Mouse (Mus musculus) kidney, postnatal 10 days (tissue): Measurements from ENCODE around the gene Dclre1c.
"Not testable (repeated sequence)": the region's sequence is repeated elsewhere in the genome, so short reads cannot be mapped to it uniquely, and the experiment has no call there.

Experiments
- DNase-seq: peaks from one replicate; pipeline ENCODE4 v3.0.0; 2021; ENCODE audit warnings: mixed read lengths

Gene Dclre1c

DNA sequence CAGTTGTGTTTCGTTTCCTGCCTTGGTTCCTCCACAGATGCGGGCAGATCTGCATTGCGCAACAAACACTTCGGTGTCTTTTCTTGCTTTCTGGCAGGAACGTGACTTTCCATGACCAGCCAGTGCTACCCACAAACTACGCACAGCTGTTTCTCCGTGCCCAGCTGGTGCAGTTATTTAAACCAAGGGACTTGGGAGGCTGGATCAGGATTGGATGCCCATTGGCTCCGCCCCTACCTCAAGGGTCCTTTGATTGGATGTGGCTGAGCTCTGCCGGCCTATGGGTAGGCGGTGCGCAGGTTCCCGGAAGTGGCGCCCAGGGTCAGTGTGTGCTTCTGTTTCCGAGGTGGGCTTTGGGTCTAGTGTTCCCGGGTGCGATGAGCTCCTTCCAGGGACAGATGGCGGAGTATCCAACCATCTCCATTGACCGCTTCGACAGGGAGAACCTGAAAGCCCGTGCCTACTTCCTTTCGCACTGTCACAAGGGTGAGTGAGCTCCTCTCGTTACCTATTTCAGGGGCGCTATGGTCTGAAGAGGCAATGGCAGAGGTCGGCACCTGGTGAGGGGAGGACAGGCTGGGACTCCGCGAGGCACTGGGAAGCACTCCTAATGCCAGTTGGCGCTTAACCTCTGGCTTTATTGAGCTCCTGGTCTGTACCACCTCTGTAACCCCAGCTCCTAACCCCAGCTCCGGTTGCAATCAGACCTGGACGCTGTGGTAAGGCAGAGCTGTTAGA, at the start of gene Dclre1c:
TSS of gene Dclre1c (plus strand) at position 291 of the 738 bp plus-strand sequence.
- peak; percentile 91 for DNase-seq

- no peak for DNase-seq
Observed at GRCm38 (mm10) chr2:3387105-3387860, 36.6 kb upstream of the Dclre1c start.

DNA sequence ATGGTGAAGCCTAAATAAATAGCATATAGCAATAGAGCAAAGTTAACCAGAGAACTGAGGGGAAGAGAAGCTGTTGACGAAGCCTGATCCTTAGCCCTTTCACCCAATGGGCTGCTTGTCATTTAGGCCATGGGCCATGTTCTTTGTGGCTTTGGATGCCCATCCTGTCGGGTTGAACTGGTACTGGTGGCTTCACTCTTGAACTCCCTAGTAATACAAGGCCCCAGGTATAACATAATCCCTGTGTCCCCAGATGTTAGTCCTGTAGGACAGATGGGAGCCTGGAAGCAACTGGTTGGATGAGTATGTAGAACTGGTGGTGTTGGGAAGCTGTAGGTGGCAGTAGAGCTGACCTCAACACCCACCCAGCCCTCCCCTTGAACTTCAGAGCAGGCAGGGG, 32.0 kb upstream of the Dclre1c start:
- DNase-seq = no peak

GRCm38 (mm10) chr2:3397110-3397509, 26.8 kb upstream of the Dclre1c start, which contains the start of gene Olah:
Gene Olah, minus strand, starts transcription at chr2:3397210.
- not testable (repeated sequence) for DNase-seq

DNA sequence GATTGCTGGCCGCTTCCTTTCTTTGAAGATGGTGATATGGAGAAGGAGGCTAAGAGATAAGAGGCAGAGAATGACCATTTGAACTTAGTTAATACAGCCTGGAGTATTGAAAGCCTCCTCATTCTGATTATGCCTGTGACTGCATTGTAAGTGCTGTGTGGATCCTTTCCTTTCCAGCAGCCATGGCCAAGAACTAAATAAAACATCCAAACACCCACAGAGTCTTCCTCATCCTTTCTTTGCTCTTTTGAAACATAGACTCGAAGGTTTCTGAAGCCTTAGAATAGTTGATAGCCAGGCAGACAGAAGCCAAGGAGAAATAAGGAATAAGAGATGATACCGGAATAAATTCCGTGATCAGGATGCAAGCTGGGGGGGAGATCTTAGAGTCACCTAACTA, 17.9 kb upstream of the Dclre1c start:
- no peak for DNase-seq

DNA sequence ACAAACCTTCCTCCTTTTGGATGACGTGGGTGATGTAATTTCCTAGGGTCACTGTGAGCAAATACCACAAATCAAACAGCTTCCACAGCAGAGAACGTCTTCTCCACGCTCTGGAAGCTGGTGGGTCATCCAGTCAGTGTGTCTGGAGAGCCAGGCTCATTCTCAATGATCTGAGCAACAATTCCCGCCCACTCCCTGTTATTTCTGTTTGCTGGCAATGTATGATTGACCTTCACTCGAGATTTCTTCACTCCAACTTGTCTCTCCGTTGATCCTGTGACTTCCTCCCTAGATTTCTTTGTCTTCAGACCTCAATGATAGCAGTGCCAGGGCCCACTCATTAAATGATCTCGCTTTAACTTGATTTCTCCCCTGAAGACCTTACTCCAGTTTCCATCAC, 16.2 kb upstream of the Dclre1c start:
- no peak for DNase-seq

DNA sequence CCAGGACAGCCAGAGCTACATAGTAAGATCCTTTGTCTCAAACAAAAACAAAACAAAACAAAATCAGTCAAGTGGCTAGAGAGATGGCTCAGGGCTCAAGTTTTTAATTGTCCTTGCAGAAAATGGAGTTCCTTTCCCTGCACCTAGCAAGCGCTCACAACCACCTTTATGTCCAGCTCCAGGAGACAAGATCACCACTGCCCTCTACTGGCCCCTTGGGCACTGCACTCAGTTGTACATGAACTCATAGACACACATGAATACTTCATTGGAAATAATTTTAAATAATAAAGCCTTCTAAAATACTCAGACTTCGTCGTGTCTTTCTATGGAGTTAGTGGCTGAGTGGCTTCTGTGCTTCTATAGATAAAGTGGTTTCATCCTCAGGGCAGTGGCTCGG, 9.7 kb upstream of the Dclre1c start:
- DNase-seq = peak; percentile 79

- DNase-seq = no peak
Observed at GRCm38 (mm10) chr2:3415676-3416075, 8.3 kb upstream of the Dclre1c start.

DNA sequence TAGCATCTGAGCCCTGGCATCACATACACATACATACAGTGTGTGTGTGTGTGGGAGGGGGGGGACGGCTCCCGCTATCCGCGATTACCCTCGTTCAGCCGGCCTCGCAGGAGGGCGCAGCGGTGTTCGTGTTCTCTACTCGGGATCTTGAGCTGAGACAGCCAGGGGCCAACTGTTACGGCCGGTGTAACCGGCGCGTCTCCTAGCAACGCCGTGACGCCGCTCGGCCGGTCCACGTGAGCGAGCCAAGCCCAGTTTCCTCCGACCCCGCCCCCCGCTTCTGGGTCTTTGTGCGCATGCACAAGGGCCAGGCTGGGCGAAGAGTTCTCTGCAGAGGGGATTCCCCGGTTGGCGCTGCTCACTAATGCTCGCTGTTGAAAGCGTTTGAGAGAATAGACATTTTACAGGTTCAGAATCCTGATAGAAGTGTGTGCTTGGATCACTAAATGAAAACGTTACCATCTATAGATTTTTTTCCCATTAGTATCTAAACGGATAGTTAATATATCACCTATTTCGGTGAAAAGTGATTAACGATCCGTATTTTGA, 5.0 kb upstream of the Dclre1c start:
- peak; percentile 98 for DNase-seq

GRCm38 (mm10) chr2:3420157-3420556, 3.8 kb upstream of the Dclre1c start:
- DNase-seq = no peak

- DNase-seq = no peak
Observed at GRCm38 (mm10) chr2:3422548-3422947, 1.4 kb upstream of the Dclre1c start, which contains the start of gene Meig1. Gene Meig1, minus strand, starts transcription at chr2:3422648.

- no peak for DNase-seq
Observed at GRCm38 (mm10) chr2:3424579-3424910, 614 bp downstream of the Dclre1c start.

- DNase-seq = no peak
Observed at GRCm38 (mm10) chr2:3430956-3431355, 7.0 kb downstream of the Dclre1c start.

- DNase-seq = no peak
Observed at GRCm38 (mm10) chr2:3435369-3436061, 11.6 kb downstream of the Dclre1c start.

DNA sequence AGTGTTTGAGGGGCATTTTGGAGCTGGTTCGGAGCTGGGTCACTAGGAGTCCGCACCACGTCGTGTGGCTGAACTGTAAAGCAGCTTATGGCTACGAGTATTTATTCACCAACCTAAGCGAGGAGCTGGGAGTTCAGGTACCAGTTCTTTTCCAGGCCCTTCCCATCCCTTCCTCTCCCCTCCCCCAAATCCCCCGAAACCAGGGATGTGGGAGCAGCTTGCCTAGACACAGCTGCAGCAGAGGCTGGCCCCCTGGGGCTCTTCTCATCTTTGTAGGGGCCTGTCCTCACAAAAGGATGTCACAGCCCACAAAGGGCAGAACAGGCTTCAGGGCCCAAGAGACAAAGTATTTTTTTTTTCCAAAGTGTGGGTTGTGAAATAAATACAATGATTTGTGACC, 14.0 kb downstream of the Dclre1c start:
- no peak for DNase-seq

- no peak for DNase-seq
Observed at GRCm38 (mm10) chr2:3444206-3444605, 20.3 kb downstream of the Dclre1c start.

- no peak for DNase-seq
Observed at GRCm38 (mm10) chr2:3445984-3446383, 22.1 kb downstream of the Dclre1c start.

DNA sequence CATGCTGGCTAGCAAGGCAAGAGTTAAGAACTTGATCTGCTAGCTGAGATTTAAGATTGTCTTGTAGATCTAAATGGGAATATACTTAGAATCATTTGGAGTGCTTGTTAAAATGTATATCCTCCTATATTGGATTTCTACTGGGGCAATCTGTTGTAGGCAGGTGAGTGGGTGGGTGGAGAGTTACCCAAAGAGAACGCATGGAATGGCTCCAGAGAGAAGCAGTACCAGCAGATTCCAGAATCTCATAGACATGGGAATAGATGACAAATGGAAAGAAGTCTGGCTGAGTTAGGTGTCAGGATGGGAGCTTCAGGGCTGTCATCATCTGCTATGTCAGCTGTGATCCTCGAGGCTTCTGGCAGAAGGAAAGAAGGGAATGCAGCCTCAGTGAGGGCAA, 25.5 kb downstream of the Dclre1c start:
- DNase-seq = no peak

DNA sequence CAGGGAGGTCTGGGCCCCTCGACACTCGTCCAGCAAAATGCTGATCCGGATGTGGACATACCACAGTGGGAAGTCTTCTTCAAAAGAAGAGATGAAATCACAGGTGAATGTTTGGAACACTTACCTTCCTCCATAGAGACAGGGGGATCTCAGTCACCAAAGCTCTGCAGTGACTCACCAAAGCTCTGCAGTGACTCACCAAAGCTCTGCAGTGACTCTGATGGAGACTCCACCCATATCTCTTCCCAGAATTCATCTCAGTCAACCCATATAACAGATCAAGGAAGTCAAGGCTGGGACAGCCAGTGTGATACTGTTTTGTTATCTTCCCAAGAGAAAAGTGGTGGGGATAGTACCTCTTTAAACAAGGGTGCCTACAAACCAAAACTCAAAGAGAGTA, 29.2 kb downstream of the Dclre1c start:
- DNase-seq = no peak

- no peak for DNase-seq
Observed at GRCm38 (mm10) chr2:3456590-3456989, 32.7 kb downstream of the Dclre1c start.

DNA sequence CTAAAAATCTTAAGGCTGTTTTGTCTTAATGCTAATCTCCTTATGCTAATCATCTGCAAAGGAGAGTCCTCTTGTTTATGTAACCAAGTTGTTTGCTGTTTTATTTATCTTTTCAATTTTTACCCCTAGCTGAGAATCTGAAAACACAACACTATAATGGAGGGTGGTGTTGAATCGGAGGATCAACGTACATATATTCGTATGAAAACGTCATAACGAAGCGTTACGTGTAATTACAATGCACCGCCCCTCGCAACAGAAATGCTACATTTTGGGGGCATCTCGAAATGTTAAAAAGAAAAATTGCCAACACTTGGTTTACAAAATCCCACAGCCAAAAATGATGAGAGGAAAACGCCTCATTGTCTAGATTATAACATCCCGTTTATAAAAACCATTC, 50.0 kb downstream of the Dclre1c start:
- no peak for DNase-seq

GRCm38 (mm10) chr2:3474361-3474805, 50.5 kb downstream of the Dclre1c start:
- peak; percentile 70 for DNase-seq

- peak; percentile 99 for DNase-seq
Observed at GRCm38 (mm10) chr2:3474861-3475283, 50.9 kb downstream of the Dclre1c start, which contains the start of gene Suv39h2. Gene Suv39h2, minus strand, starts transcription at chr2:3475031.
